Mouse (Mus musculus): ENCODE data around the gene Ppm1h. TPM values are rescaled to one million over a fixed set of nuclear protein-coding genes. Genes with fewer than 3 reads are reported as not detected.

The Ppm1h gene
- polyA plus RNA-seq, 1 experiment, result 13.4 TPM

GRCm38 (mm10) chr10:122747151-122747925, 68.8 kb downstream of the Ppm1h start:
- no peak for DNase-seq (ENCODE audit: low read depth)
- no peak for TF ChIP-seq CTCF (IDR thresholded peaks at IDR 0.05; ENCODE audit: borderline replicate concordance, extremely low read depth, insufficient read depth, insufficient read length)
- TF ChIP-seq POLR2A (IDR thresholded peaks at IDR 0.05; ENCODE audit: borderline replicate concordance, extremely low read depth, insufficient read depth, insufficient read length, poor library complexity, severe bottlenecking), result no peak

GRCm38 (mm10) chr10:122748361-122748951, 69.9 kb downstream of the Ppm1h start:
- DNase-seq (ENCODE audit: low read depth), result peak; percentile 33
- TF ChIP-seq POLR2A (IDR thresholded peaks at IDR 0.05; ENCODE audit: borderline replicate concordance, extremely low read depth, insufficient read depth, insufficient read length, poor library complexity, severe bottlenecking) (no peak), CTCF (IDR thresholded peaks at IDR 0.05; ENCODE audit: borderline replicate concordance, extremely low read depth, insufficient read depth, insufficient read length) (no peak)

GRCm38 (mm10) chr10:122749071-122749470, 70.5 kb downstream of the Ppm1h start:
- TF ChIP-seq POLR2A (IDR thresholded peaks at IDR 0.05; ENCODE audit: borderline replicate concordance, extremely low read depth, insufficient read depth, insufficient read length, poor library complexity, severe bottlenecking), result no peak
- DNase-seq (ENCODE audit: low read depth), result no peak

- no peak for DNase-seq (ENCODE audit: low read depth)
- TF ChIP-seq POLR2A (IDR thresholded peaks at IDR 0.05; ENCODE audit: borderline replicate concordance, extremely low read depth, insufficient read depth, insufficient read length, poor library complexity, severe bottlenecking) (no peak), CTCF (IDR thresholded peaks at IDR 0.05; ENCODE audit: borderline replicate concordance, extremely low read depth, insufficient read depth, insufficient read length) (no peak)
Observed at GRCm38 (mm10) chr10:122749876-122750275, 71.3 kb downstream of the Ppm1h start.

GRCm38 (mm10) chr10:122752950-122753923, 74.7 kb downstream of the Ppm1h start:
- DNase-seq (ENCODE audit: low read depth), result peak; percentile 35
- no peak for TF ChIP-seq POLR2A (IDR thresholded peaks at IDR 0.05; ENCODE audit: borderline replicate concordance, extremely low read depth, insufficient read depth, insufficient read length, poor library complexity, severe bottlenecking)
- TF ChIP-seq CTCF (IDR thresholded peaks at IDR 0.05; ENCODE audit: borderline replicate concordance, extremely low read depth, insufficient read depth, insufficient read length), result no peak

- peak; percentile 32 for DNase-seq (ENCODE audit: low read depth)
- no peak for TF ChIP-seq POLR2A (IDR thresholded peaks at IDR 0.05; ENCODE audit: borderline replicate concordance, extremely low read depth, insufficient read depth, insufficient read length, poor library complexity, severe bottlenecking)
- no peak for TF ChIP-seq CTCF (IDR thresholded peaks at IDR 0.05; ENCODE audit: borderline replicate concordance, extremely low read depth, insufficient read depth, insufficient read length)
Observed at GRCm38 (mm10) chr10:122753924-122754307, 75.4 kb downstream of the Ppm1h start.

GRCm38 (mm10) chr10:122754967-122755366, 76.4 kb downstream of the Ppm1h start:
- TF ChIP-seq CTCF (IDR thresholded peaks at IDR 0.05; ENCODE audit: borderline replicate concordance, extremely low read depth, insufficient read depth, insufficient read length) (no peak), POLR2A (IDR thresholded peaks at IDR 0.05; ENCODE audit: borderline replicate concordance, extremely low read depth, insufficient read depth, insufficient read length, poor library complexity, severe bottlenecking) (no peak)
- DNase-seq (ENCODE audit: low read depth), result no peak

GRCm38 (mm10) chr10:122756879-122757530, 78.4 kb downstream of the Ppm1h start:
- TF ChIP-seq POLR2A (IDR thresholded peaks at IDR 0.05; ENCODE audit: borderline replicate concordance, extremely low read depth, insufficient read depth, insufficient read length, poor library complexity, severe bottlenecking) (no peak), CTCF (IDR thresholded peaks at IDR 0.05; ENCODE audit: borderline replicate concordance, extremely low read depth, insufficient read depth, insufficient read length) (no peak)
- no peak for DNase-seq (ENCODE audit: low read depth)

GRCm38 (mm10) chr10:122757727-122758126, 79.2 kb downstream of the Ppm1h start:
- DNase-seq (ENCODE audit: low read depth), result no peak
- TF ChIP-seq POLR2A (IDR thresholded peaks at IDR 0.05; ENCODE audit: borderline replicate concordance, extremely low read depth, insufficient read depth, insufficient read length, poor library complexity, severe bottlenecking) (no peak), CTCF (IDR thresholded peaks at IDR 0.05; ENCODE audit: borderline replicate concordance, extremely low read depth, insufficient read depth, insufficient read length) (no peak)

- DNase-seq (ENCODE audit: low read depth), result no peak
- TF ChIP-seq CTCF (IDR thresholded peaks at IDR 0.05; ENCODE audit: borderline replicate concordance, extremely low read depth, insufficient read depth, insufficient read length) (no peak), POLR2A (IDR thresholded peaks at IDR 0.05; ENCODE audit: borderline replicate concordance, extremely low read depth, insufficient read depth, insufficient read length, poor library complexity, severe bottlenecking) (no peak)
Observed at GRCm38 (mm10) chr10:122758346-122758745, 79.8 kb downstream of the Ppm1h start.

- TF ChIP-seq CTCF (IDR thresholded peaks at IDR 0.05; ENCODE audit: borderline replicate concordance, extremely low read depth, insufficient read depth, insufficient read length) (no peak), POLR2A (IDR thresholded peaks at IDR 0.05; ENCODE audit: borderline replicate concordance, extremely low read depth, insufficient read depth, insufficient read length, poor library complexity, severe bottlenecking) (no peak)
- DNase-seq (ENCODE audit: low read depth), result no peak
Observed at GRCm38 (mm10) chr10:122759729-122760128, 81.2 kb downstream of the Ppm1h start.

Data from brain, embryonic 14.5 days (tissue).